Mouse (Mus musculus): ENCODE results near the gene Wdr60. TPM values are rescaled to one million over a fixed set of nuclear protein-coding genes. Genes with fewer than 3 reads are reported as not detected.
"Not testable (repeated sequence)": the region's sequence is repeated elsewhere in the genome, so short reads cannot be mapped to it uniquely, and the experiment has no call there.

Gene Wdr60
- polyA plus RNA-seq, 1 experiment from 2014 or later: 18.3 TPM

- Histone ChIP-seq H3K9me3 (ENCODE audit: control insufficient read depth, low read length) (no peaks in the 10 kb centered on the region), H3K4me3 (ENCODE audit: low read length) (no peak overlapping the region), H3K36me3 (ENCODE audit: control insufficient read depth, insufficient read depth, low read length) (no peaks in the 10 kb centered on the region), H3K27ac (ENCODE audit: low read depth, low read length) (no peak overlapping the region), H3K9ac (ENCODE audit: low read depth, low read length) (no peak overlapping the region), H3K4me2 (ENCODE audit: low read length) (peak overlapping the region; percentile 31; the same call in 1 of the 2 replicates), H3K4me1 (ENCODE audit: control insufficient read depth, insufficient read depth, low read depth, low read length) (peaks cover 9% of the 10 kb centered on the region; the same call in 1 of the 2 replicates), H3K27me3 (replicated peaks; ENCODE audit: control insufficient read depth, insufficient read depth, low read length) (no peaks in the 10 kb centered on the region)
- WGBS: 92% methylated on average over 2 of the region's 2 CpGs
- no peak for ATAC-seq
These were observed 20.0 kb upstream of the Wdr60 start for GRCm38 (mm10) chr12:116282856-116283255.

- 1% methylated on average over 40 of the region's 55 CpGs for WGBS
- Histone ChIP-seq H3K9me3 (ENCODE audit: control insufficient read depth, low read length) (no peaks in the 10 kb centered on the region), H3K36me3 (ENCODE audit: control insufficient read depth, insufficient read depth, low read length) (no peaks in the 10 kb centered on the region), H3K4me3 (ENCODE audit: low read length) (peak overlapping the region; percentile 92), H3K27me3 (replicated peaks; ENCODE audit: control insufficient read depth, insufficient read depth, low read length) (no peaks in the 10 kb centered on the region), H3K4me2 (ENCODE audit: low read length) (peak overlapping the region; percentile 87), H3K9ac (ENCODE audit: low read depth, low read length) (peak overlapping the region; percentile 93), H3K4me1 (ENCODE audit: control insufficient read depth, insufficient read depth, low read depth, low read length) (peaks cover 9% of the 10 kb centered on the region; the same call in 1 of the 2 replicates), H3K27ac (ENCODE audit: low read depth, low read length) (peak overlapping the region; percentile 89)
- no peak; the same call in 1 of the 2 replicates for ATAC-seq
These were observed 18.8 kb upstream of the Wdr60 start for GRCm38 (mm10) chr12:116281427-116282281.

GRCm38 (mm10) chr12:116280653-116281364 lies 18.0 kb upstream of the Wdr60 start, which contains the start of gene Esyt2:
Gene Esyt2 (plus strand): TSS chr12:116281196.
- Histone ChIP-seq H3K4me2 (ENCODE audit: low read length) (peak within 1 kb of the TSS; percentile 87), H3K27ac (ENCODE audit: low read depth, low read length) (peak within 1 kb of the TSS; percentile 99), H3K4me1 (ENCODE audit: control insufficient read depth, insufficient read depth, low read depth, low read length) (peaks cover 9% of the 10 kb centered on the region; the same call in 1 of the 2 replicates), H3K9me3 (ENCODE audit: control insufficient read depth, low read length) (no peaks in the 10 kb centered on the region), H3K36me3 (ENCODE audit: control insufficient read depth, insufficient read depth, low read length) (no peaks in the 10 kb centered on the region), H3K27me3 (replicated peaks; ENCODE audit: control insufficient read depth, insufficient read depth, low read length) (no peaks in the 10 kb centered on the region), H3K4me3 (ENCODE audit: low read length) (peak within 1 kb of the TSS; percentile 92), H3K9ac (ENCODE audit: low read depth, low read length) (peak within 1 kb of the TSS; percentile 93)
- ATAC-seq: peak; percentile 97
- under 1% methylated on average over 63 of the region's 68 CpGs for WGBS

- Histone ChIP-seq H3K9ac (ENCODE audit: low read depth, low read length) (peak overlapping the region; percentile 91), H3K4me2 (ENCODE audit: low read length) (peak overlapping the region; percentile 67), H3K36me3 (ENCODE audit: control insufficient read depth, insufficient read depth, low read length) (no peaks in the 10 kb centered on the region), H3K4me1 (ENCODE audit: control insufficient read depth, insufficient read depth, low read depth, low read length) (peaks cover 9% of the 10 kb centered on the region; the same call in 1 of the 2 replicates), H3K27ac (ENCODE audit: low read depth, low read length) (peak overlapping the region; percentile 99), H3K27me3 (replicated peaks; ENCODE audit: control insufficient read depth, insufficient read depth, low read length) (no peaks in the 10 kb centered on the region), H3K4me3 (ENCODE audit: low read length) (peak overlapping the region; percentile 92), H3K9me3 (ENCODE audit: control insufficient read depth, low read length) (no peaks in the 10 kb centered on the region)
- ATAC-seq: no peak
- 2% methylated on average over 7 of the region's 7 CpGs for WGBS
These were observed 17.4 kb upstream of the Wdr60 start for GRCm38 (mm10) chr12:116280149-116280652.

GRCm38 (mm10) chr12:116279181-116279580 lies 16.4 kb upstream of the Wdr60 start:
- H3K4me3 ChIP-seq (ENCODE audit: low read length): no peak overlapping the region
- H3K4me1 ChIP-seq (ENCODE audit: control insufficient read depth, insufficient read depth, low read depth, low read length): peaks cover 9% of the 10 kb centered on the region; the same call in 1 of the 2 replicates
- H3K27me3 ChIP-seq (replicated peaks; ENCODE audit: control insufficient read depth, insufficient read depth, low read length): no peaks in the 10 kb centered on the region
- no peaks in the 10 kb centered on the region for H3K36me3 ChIP-seq (ENCODE audit: control insufficient read depth, insufficient read depth, low read length)
- 93% methylated on average over 2 of the region's 2 CpGs for WGBS
- H3K27ac ChIP-seq (ENCODE audit: low read depth, low read length): no peak overlapping the region
- H3K9ac ChIP-seq (ENCODE audit: low read depth, low read length): no peak overlapping the region
- no peak for ATAC-seq
- H3K9me3 ChIP-seq (ENCODE audit: control insufficient read depth, low read length): no peaks in the 10 kb centered on the region
- H3K4me2 ChIP-seq (ENCODE audit: low read length): no peak overlapping the region

- Histone ChIP-seq H3K27ac (ENCODE audit: low read depth, low read length) (no peak overlapping the region), H3K9me3 (ENCODE audit: control insufficient read depth, low read length) (no peaks in the 10 kb centered on the region), H3K4me3 (ENCODE audit: low read length) (no peak overlapping the region), H3K27me3 (replicated peaks; ENCODE audit: control insufficient read depth, insufficient read depth, low read length) (no peaks in the 10 kb centered on the region), H3K4me2 (ENCODE audit: low read length) (no peak overlapping the region), H3K9ac (ENCODE audit: low read depth, low read length) (no peak overlapping the region), H3K36me3 (ENCODE audit: control insufficient read depth, insufficient read depth, low read length) (no peaks in the 10 kb centered on the region), H3K4me1 (ENCODE audit: control insufficient read depth, insufficient read depth, low read depth, low read length) (peaks cover 9% of the 10 kb centered on the region; the same call in 1 of the 2 replicates)
- no peak for ATAC-seq
- WGBS: 100% methylated on average over 1 of the region's 1 CpGs
These were observed 15.7 kb upstream of the Wdr60 start for GRCm38 (mm10) chr12:116278541-116278940.

- Histone ChIP-seq H3K4me2 (ENCODE audit: low read length) (no peak overlapping the region), H3K9me3 (ENCODE audit: control insufficient read depth, low read length) (no peaks in the 10 kb centered on the region), H3K4me1 (ENCODE audit: control insufficient read depth, insufficient read depth, low read depth, low read length) (peaks cover 3% of the 10 kb centered on the region; the same call in 1 of the 2 replicates), H3K36me3 (ENCODE audit: control insufficient read depth, insufficient read depth, low read length) (no peaks in the 10 kb centered on the region), H3K4me3 (ENCODE audit: low read length) (no peak overlapping the region), H3K27ac (ENCODE audit: low read depth, low read length) (no peak overlapping the region), H3K9ac (ENCODE audit: low read depth, low read length) (no peak overlapping the region), H3K27me3 (replicated peaks; ENCODE audit: control insufficient read depth, insufficient read depth, low read length) (no peaks in the 10 kb centered on the region)
- WGBS: 74% methylated on average over 2 of the region's 2 CpGs
- no peak for ATAC-seq
These were observed 14.1 kb upstream of the Wdr60 start for GRCm38 (mm10) chr12:116276961-116277360.

- ATAC-seq: no peak
- WGBS: 95% methylated on average over 4 of the region's 4 CpGs
These were observed 12.8 kb upstream of the Wdr60 start for GRCm38 (mm10) chr12:116275631-116276030.

GRCm38 (mm10) chr12:116275086-116275485 lies 12.3 kb upstream of the Wdr60 start, which contains the start of gene Gm11027:
Gene Gm11027 (plus strand): TSS chr12:116275386.
- 86% methylated on average over 2 of the region's 2 CpGs for WGBS
- not testable (repeated sequence) for H3K9ac ChIP-seq (ENCODE audit: low read depth, low read length); H3K4me2 ChIP-seq (ENCODE audit: low read length)

More at GRCm38 (mm10) chr12:116275631-116276030, 12.8 kb upstream of the Wdr60 start:
- Histone ChIP-seq H3K4me3 (ENCODE audit: low read length) (no peak overlapping the region), H3K4me2 (ENCODE audit: low read length) (no peak overlapping the region), H3K4me1 (ENCODE audit: control insufficient read depth, insufficient read depth, low read depth, low read length) (peaks cover 3% of the 10 kb centered on the region; the same call in 1 of the 2 replicates), H3K27me3 (replicated peaks; ENCODE audit: control insufficient read depth, insufficient read depth, low read length) (no peaks in the 10 kb centered on the region), H3K9me3 (ENCODE audit: control insufficient read depth, low read length) (no peaks in the 10 kb centered on the region), H3K36me3 (ENCODE audit: control insufficient read depth, insufficient read depth, low read length) (no peaks in the 10 kb centered on the region), H3K9ac (ENCODE audit: low read depth, low read length) (no peak overlapping the region), H3K27ac (ENCODE audit: low read depth, low read length) (no peak overlapping the region)

More at GRCm38 (mm10) chr12:116275086-116275485, 12.3 kb upstream of the Wdr60 start, which contains the start of gene Gm11027:
- H3K4me3 ChIP-seq (ENCODE audit: low read length); H3K9me3 ChIP-seq (ENCODE audit: control insufficient read depth, low read length); H3K27me3 ChIP-seq (replicated peaks; ENCODE audit: control insufficient read depth, insufficient read depth, low read length); ATAC-seq; H3K27ac ChIP-seq (ENCODE audit: low read depth, low read length); H3K36me3 ChIP-seq (ENCODE audit: control insufficient read depth, insufficient read depth, low read length); H3K4me1 ChIP-seq (ENCODE audit: control insufficient read depth, insufficient read depth, low read depth, low read length): not testable (repeated sequence)
